Mouse (Mus musculus) heart, adult 2 months (tissue): ENCODE measurements around the gene Epo. TPM values are rescaled to one million over a fixed set of nuclear protein-coding genes. Genes with fewer than 3 reads are reported as not detected.

Experiments used
- DNase-seq, 2 experiments: peaks; one replicate each; pipeline ENCODE4 v3.0.0; 2021
- H3K27ac ChIP-seq: fragments of 200-600 bp; 2 replicates; pipeline ENCODE4 v1.8.1; 2022
- H3K27me3 ChIP-seq: fragments of 200-500 bp; 2 replicates; pipeline ENCODE4 v1.6.1; 2012; ENCODE audit warnings: mild to moderate bottlenecking, low read length, inconsistent platforms, mixed read lengths; ENCODE audit not compliant: control insufficient read depth, insufficient read depth
- H3K36me3 ChIP-seq: fragments of 200-500 bp; 2 replicates; pipeline ENCODE4 v1.6.1; 2012; ENCODE audit warnings: low read length, inconsistent platforms; ENCODE audit not compliant: control insufficient read depth, insufficient read depth
- H3K4me1 ChIP-seq: fragments of 200-500 bp; 2 replicates; pipeline ENCODE4 v1.6.1; 2011; ENCODE audit warnings: low read length; ENCODE audit not compliant: control insufficient read depth, insufficient read depth
- H3K4me3 ChIP-seq: fragments of 200-600 bp; 2 replicates; pipeline ENCODE4 v1.8.1; 2022
- H3K79me2 ChIP-seq: fragments of 200-500 bp; replicated peaks from 2 replicates; pipeline ENCODE4 v1.6.1; 2012; ENCODE audit warnings: mild to moderate bottlenecking, inconsistent platforms, low read length, moderate library complexity, mixed read lengths; ENCODE audit not compliant: control insufficient read depth, insufficient read depth
- H3K9ac ChIP-seq: fragments of 200-500 bp; 2 replicates; pipeline ENCODE4 v1.6.1; 2012; ENCODE audit warnings: low read depth, mild to moderate bottlenecking, control low read depth, inconsistent platforms, low read length, mixed read lengths
- CTCF ChIP-seq: fragments of 200-600 bp; IDR thresholded peaks from 2 replicates; pipeline ENCODE4 v1.8.1; 2022; ENCODE audit warnings: antibody characterized with exemption, mild to moderate bottlenecking, moderate library complexity
- EP300 ChIP-seq: fragments of 200-500 bp; IDR thresholded peaks from 2 replicates; pipeline ENCODE4 v1.6.1; 2011; ENCODE audit warnings: low read depth, low read length, control low read depth; ENCODE audit not compliant: insufficient read depth
- POLR2A ChIP-seq: fragments of 200-500 bp; IDR thresholded peaks from 2 replicates; pipeline ENCODE4 v1.6.1; 2011; ENCODE audit warnings: mild to moderate bottlenecking, low read depth, low read length, control low read depth; ENCODE audit not compliant: insufficient read depth
- WGBS: fragments of 180-500 bp; shearing (Covaris S2); methylation state at CpG from one replicate; pipeline ENCODE4 v1.1.7; 2018; 5-methylcytosine and 5-hydroxymethylcytosine counted together
- intact Hi-C: fragments of 180-260 bp; cut with DNase I; formaldehyde crosslinking; loops from one replicate; pipeline ENCODE4 v1.15.1; 2025
- polyA plus RNA-seq: library from polyadenylated mRNA; depleted of rRNA; stranded (reverse); fragments of >200 nt; gene quantifications from 2 replicates; pipeline ENCODE4 v1.2.3, GENCODE M21; 2012
- total RNA-seq, 2 experiments: library from RNA; stranded (reverse); gene quantifications; 2 replicates each; pipeline ENCODE4 v1.2.3; 2021

Epo gene
- total and polyA plus RNA-seq, 3 experiments = not detected

DNA sequence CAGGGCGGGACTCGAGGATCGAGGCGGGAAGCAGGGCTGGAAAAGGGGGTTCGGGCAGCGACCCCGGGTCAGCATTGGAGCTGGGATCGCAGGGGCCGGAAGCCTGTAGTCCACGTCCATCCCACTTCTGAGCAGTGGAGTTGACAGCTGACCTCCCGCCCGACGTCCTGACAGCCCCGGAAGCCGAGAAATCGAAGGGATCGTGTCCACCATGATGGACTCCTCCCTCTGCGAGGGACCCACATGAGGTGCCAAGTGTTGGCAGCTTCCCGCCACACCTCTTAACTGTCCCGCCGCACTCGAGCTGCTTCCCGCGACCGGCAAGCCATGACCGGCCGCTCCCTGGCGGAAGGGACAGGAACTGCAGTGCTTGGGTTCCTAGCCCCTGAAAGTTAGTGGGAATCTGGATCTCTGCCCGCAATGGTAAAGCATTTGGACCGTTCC is 30.4 kb downstream of the Epo start:
- Histone ChIP-seq H3K27me3 (no peaks in the 10 kb centered on the region), H3K27ac (peak overlapping the region; percentile 85), H3K4me3 (peak overlapping the region; percentile 74), H3K9ac (peak overlapping the region; percentile 65), H3K79me2 (no peaks in the 10 kb centered on the region), H3K4me1 (peaks cover 4% of the 10 kb centered on the region), H3K36me3 (peaks cover 2% of the 10 kb centered on the region; the same call in 1 of the 2 replicates)
- 0% methylated on average over 29 of the region's 30 CpGs for WGBS
- intact Hi-C loops = loop anchor here (1.0 to 10.0 kb wide), 5 partner anchors 28 to 652 kb away; partner anchors contain the start of genes Mepce, Zcwpw1 and Zfp113
- TF ChIP-seq POLR2A = peak; percentile 55
- TF ChIP-seq CTCF = peak; percentile 100; the same call in 1 of the 2 replicates
- TF ChIP-seq EP300 = 0 out of 2 replicates have a peak, but pooled peaks have one; percentile 59
- no peak for DNase-seq

- Histone ChIP-seq H3K79me2 (no peaks in the 10 kb centered on the region), H3K9ac (peak within 1 kb of the TSS; percentile 75), H3K36me3 (peaks cover 2% of the 10 kb centered on the region; the same call in 1 of the 2 replicates), H3K4me3 (peak within 1 kb of the TSS; percentile 74), H3K27ac (peak within 1 kb of the TSS; percentile 85), H3K4me1 (peaks cover 4% of the 10 kb centered on the region), H3K27me3 (no peaks in the 10 kb centered on the region)
- intact Hi-C loops = loop anchor here (1.0 to 10.0 kb wide), 5 partner anchors 28 to 653 kb away; partner anchors contain the start of genes Mepce, Zcwpw1 and Zfp113
- 1% methylated on average over 64 of the region's 64 CpGs for WGBS
- peak; percentile 100 for DNase-seq
- TF ChIP-seq EP300 (0 out of 2 replicates have a peak, but pooled peaks have one; percentile 26), POLR2A (peak; percentile 59), CTCF (peak; percentile 94)
Measured at GRCm38 (mm10) chr5:137501709-137502666, 31.1 kb downstream of the Epo start, which contains the start of gene Pop7. Gene Pop7 (minus strand): TSS chr5:137502518.

- TF ChIP-seq EP300 (no peak), CTCF (no peak), POLR2A (no peak)
- H3K9ac ChIP-seq = no peak overlapping the region
- H3K27ac ChIP-seq = no peak overlapping the region
- no peak overlapping the region for H3K4me3 ChIP-seq
- H3K27me3 ChIP-seq = no peaks in the 10 kb centered on the region
- H3K4me1 ChIP-seq = peaks cover 4% of the 10 kb centered on the region
- H3K36me3 ChIP-seq = peaks cover 2% of the 10 kb centered on the region; the same call in 1 of the 2 replicates
- H3K79me2 ChIP-seq = no peaks in the 10 kb centered on the region
- no peak for DNase-seq
- intact Hi-C loops = loop anchor here (5.0 to 10.0 kb wide), 4 partner anchors 163 to 655 kb away; partner anchors contain the start of genes Mepce, Zcwpw1 and Zfp113
- 88% methylated on average over 7 of the region's 7 CpGs for WGBS
Measured at GRCm38 (mm10) chr5:137500186-137500585, 32.9 kb downstream of the Epo start.

DNA sequence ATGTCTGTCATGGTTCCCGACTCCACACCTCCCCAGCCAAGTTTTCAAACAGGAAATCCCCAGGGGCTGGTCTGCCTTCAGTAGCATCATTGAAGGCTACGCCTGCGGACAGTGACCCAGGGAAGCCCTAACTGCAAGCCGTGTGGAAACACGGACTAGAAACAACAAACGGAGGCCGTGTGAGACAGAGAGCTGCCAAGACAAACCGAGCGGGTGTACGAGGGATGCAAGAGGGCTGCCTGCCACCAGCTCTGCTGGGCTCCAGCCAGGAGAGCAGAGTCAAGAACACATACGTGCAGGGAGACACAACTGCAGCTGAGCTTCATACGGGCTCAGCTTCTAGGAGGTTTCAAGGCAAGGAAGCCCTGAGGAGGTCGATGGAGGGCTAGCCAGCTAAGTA is 39.2 kb downstream of the Epo start:
- Histone ChIP-seq H3K4me3 (no peak overlapping the region), H3K36me3 (no peaks in the 10 kb centered on the region), H3K79me2 (no peaks in the 10 kb centered on the region), H3K27me3 (no peaks in the 10 kb centered on the region), H3K9ac (no peak overlapping the region), H3K27ac (no peak overlapping the region), H3K4me1 (peaks cover 1% of the 10 kb centered on the region; the same call in 1 of the 2 replicates)
- TF ChIP-seq CTCF = no peak
- TF ChIP-seq EP300 = no peak
- no peak for TF ChIP-seq POLR2A
- WGBS = 26% methylated on average over 13 of the region's 13 CpGs
- DNase-seq = peak in 1 of 2 experiments; percentile 55
- intact Hi-C loops = no loop called here

GRCm38 (mm10) chr5:137491559-137491958 is 41.5 kb downstream of the Epo start:
- 48% methylated on average over 4 of the region's 4 CpGs for WGBS
- no peak overlapping the region for H3K4me3 ChIP-seq
- no peaks in the 10 kb centered on the region for H3K36me3 ChIP-seq
- intact Hi-C loops = no loop called here
- no peaks in the 10 kb centered on the region for H3K27me3 ChIP-seq
- no peak overlapping the region for H3K27ac ChIP-seq
- no peaks in the 10 kb centered on the region for H3K79me2 ChIP-seq
- DNase-seq = peak; percentile 60 to 68
- TF ChIP-seq CTCF (no peak), EP300 (no peak), POLR2A (no peak)
- no peak overlapping the region for H3K9ac ChIP-seq
- peaks cover 1% of the 10 kb centered on the region; the same call in 1 of the 2 replicates for H3K4me1 ChIP-seq
